Mouse (Mus musculus) liver, embryonic 12.5 days (tissue): Measurements from ENCODE around the gene Rab37. TPM values are rescaled to one million over a fixed set of nuclear protein-coding genes. Genes with fewer than 3 reads are reported as not detected.

Experiments
- ATAC-seq: fragments of 200-750 bp; cut with Nextera tagmentation; 2 replicates; pipeline ENCODE4 v1.8.0; 2017; ENCODE audit warnings: moderate number of reproducible peaks, mild to moderate bottlenecking, moderate library complexity
- H3K27ac ChIP-seq: fragments of 300-500 bp; sonication (generic); 2 replicates; pipeline ENCODE4 v1.5.1; 2016; ENCODE audit warnings: mild to moderate bottlenecking
- H3K27me3 ChIP-seq: fragments of 300-500 bp; sonication (generic); replicated peaks from 2 replicates; pipeline ENCODE4 v1.6.1; 2016; ENCODE audit warnings: mild to moderate bottlenecking, moderate library complexity
- H3K36me3 ChIP-seq: fragments of 300-500 bp; sonication (generic); 2 replicates; pipeline ENCODE4 v1.6.1; 2016; ENCODE audit warnings: mild to moderate bottlenecking, moderate library complexity
- H3K4me1 ChIP-seq: fragments of 300-500 bp; sonication (generic); 2 replicates; pipeline ENCODE4 v1.6.1; 2016
- H3K4me2 ChIP-seq: fragments of 300-500 bp; sonication (generic); 2 replicates; pipeline ENCODE4 v1.6.1; 2016; ENCODE audit warnings: mild to moderate bottlenecking, moderate library complexity
- H3K4me3 ChIP-seq: fragments of 300-500 bp; sonication (generic); 2 replicates; pipeline ENCODE4 v1.5.1; 2016; ENCODE audit warnings: mild to moderate bottlenecking, moderate library complexity
- H3K9ac ChIP-seq: fragments of 300-500 bp; sonication (generic); 2 replicates; pipeline ENCODE4 v1.6.1; 2016; ENCODE audit warnings: mild to moderate bottlenecking, moderate library complexity
- H3K9me3 ChIP-seq: fragments of 300-500 bp; sonication (generic); replicated peaks from 2 replicates; pipeline ENCODE4 v1.6.1; 2016; ENCODE audit warnings: mild to moderate bottlenecking, moderate library complexity
- WGBS: fragments of 180-500 bp; shearing (Covaris S2); methylation state at CpG from one replicate; pipeline ENCODE4 v1.1.7; 2016; ENCODE audit not compliant: insufficient replicate concordance; 5-methylcytosine and 5-hydroxymethylcytosine counted together
- polyA plus RNA-seq: library from polyadenylated mRNA; unstranded; fragments of >200 nt; fragmentation: Nextera tagmentation; extraction: Ambion mirVana; gene quantifications from 2 replicates; pipeline ENCODE4 v1.2.1, GENCODE M21; 2016

The Rab37 gene
- polyA plus RNA-seq, 1 experiment from 2014 or later: 6.1 TPM

DNA sequence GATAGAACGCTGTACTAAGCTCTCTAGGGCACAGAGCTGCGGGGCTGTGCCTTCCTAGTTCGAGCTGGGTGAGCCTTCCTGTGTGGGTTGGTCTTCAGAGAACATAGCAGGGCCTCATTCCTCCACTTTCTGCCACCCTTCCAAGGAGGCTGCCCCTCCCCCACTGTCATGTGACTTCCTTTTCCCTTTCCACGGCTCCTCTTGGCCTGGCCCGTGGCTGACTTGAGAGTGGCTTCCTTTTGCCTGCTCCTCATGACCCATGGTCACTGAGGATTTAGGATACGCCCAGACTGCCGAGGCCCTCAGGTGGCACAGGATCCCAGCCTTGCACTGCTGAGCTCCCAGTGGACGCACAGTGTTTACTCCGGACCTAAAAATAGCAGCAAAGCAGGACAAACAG, 100.9 kb downstream of the Rab37 start:
- H3K27ac ChIP-seq: peak overlapping the region; percentile 62
- ATAC-seq: no peak

DNA sequence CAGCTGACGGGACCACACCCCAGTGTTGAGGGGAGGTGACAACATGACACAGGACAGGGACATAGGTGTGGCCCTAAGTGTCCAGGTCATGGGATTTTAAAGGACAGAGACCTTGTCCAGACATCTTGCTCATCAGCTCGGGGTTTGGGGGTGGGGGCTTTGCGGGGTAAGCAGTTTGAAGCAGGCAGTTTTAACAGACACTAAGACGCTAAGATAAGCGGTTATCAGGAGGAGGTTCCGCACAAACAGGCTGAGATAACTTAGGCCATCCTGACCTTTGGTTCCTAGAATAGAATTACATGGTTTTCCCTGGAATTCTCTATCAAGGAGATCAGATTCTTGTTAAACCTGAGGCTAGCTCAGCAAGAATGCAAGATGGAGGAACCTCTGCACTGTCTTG, 103.5 kb downstream of the Rab37 start:
- peak; percentile 36; the same call in 1 of the 2 replicates for ATAC-seq
- H3K4me2 ChIP-seq: peak overlapping the region; percentile 22; the same call in 1 of the 2 replicates

More for the DNA sequence above, 100.9 kb downstream of the Rab37 start:
- Histone ChIP-seq H3K4me1 (peaks cover 70% of the 10 kb centered on the region), H3K9me3 (no peaks in the 10 kb centered on the region), H3K9ac (no peak overlapping the region; the same call in 1 of the 2 replicates), H3K27me3 (no peaks in the 10 kb centered on the region), H3K36me3 (peaks cover 23% of the 10 kb centered on the region), H3K4me3 (no peak overlapping the region), H3K4me2 (peak overlapping the region; percentile 32)
- 21% methylated on average over 9 of the region's 9 CpGs for WGBS

DNA sequence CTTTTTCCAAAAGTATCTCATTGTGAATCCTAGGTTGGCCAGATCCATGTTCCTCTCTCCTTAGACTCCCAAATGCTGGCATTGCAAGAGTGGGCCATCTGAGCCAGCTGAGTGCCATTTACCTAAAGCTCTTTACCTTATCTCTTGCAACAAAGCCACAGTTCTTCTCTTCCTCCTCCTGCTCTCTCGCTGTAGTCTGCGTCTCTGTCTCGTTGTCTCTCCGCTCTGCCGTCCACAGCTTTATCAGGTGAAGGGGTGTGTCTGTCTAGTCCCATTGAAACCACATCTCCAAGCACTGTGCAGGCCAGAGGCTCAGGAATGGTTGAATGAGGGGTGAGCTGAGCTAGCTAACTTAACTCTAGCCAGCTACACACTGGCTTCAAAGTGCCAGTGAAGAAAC, 104.7 kb downstream of the Rab37 start:
- no peaks in the 10 kb centered on the region for H3K27me3 ChIP-seq
- 0 out of 2 replicates have a peak overlapping the region, but pooled peaks have one; percentile 31 for H3K9ac ChIP-seq
- peaks cover 48% of the 10 kb centered on the region for H3K4me1 ChIP-seq
- H3K4me2 ChIP-seq: peak overlapping the region; percentile 10
- H3K27ac ChIP-seq: no peak overlapping the region
- no peaks in the 10 kb centered on the region for H3K9me3 ChIP-seq
- WGBS: 21% methylated on average over 5 of the region's 5 CpGs
- H3K36me3 ChIP-seq: peaks cover 25% of the 10 kb centered on the region
- no peak overlapping the region for H3K4me3 ChIP-seq
- peak; percentile 60 for ATAC-seq

More for the DNA sequence above, 103.5 kb downstream of the Rab37 start:
- peaks cover 30% of the 10 kb centered on the region for H3K36me3 ChIP-seq
- no peaks in the 10 kb centered on the region for H3K27me3 ChIP-seq
- peaks cover 51% of the 10 kb centered on the region for H3K4me1 ChIP-seq
- no peak overlapping the region for H3K4me3 ChIP-seq
- H3K27ac ChIP-seq: no peak overlapping the region
- WGBS: 24% methylated on average over 6 of the region's 6 CpGs
- H3K9ac ChIP-seq: no peak overlapping the region
- H3K9me3 ChIP-seq: no peaks in the 10 kb centered on the region

DNA sequence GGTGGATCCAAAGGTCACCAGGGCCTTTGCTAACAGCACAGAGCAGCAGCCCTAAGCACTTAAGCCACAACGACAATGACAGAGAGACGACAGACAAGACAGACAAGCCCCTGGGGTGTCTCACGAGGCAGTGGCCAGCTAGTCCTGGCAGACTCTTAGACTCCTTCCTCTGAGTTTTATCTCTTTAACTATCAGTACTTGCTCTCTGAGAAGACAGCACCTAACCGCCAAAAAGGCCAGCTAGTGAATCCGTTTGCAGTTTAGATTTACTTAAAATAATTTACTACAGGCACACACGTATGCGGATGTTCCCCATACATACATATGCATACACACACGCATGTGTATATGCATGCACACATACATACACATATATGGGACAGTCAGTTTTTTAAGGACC, 106.3 kb downstream of the Rab37 start:
- ATAC-seq: no peak
- Histone ChIP-seq H3K27me3 (no peaks in the 10 kb centered on the region), H3K27ac (no peak overlapping the region), H3K4me3 (no peak overlapping the region), H3K4me2 (no peak overlapping the region), H3K36me3 (peaks cover 32% of the 10 kb centered on the region), H3K9ac (no peak overlapping the region), H3K9me3 (no peaks in the 10 kb centered on the region), H3K4me1 (peaks cover 35% of the 10 kb centered on the region)
- 63% methylated on average over 8 of the region's 8 CpGs for WGBS

DNA sequence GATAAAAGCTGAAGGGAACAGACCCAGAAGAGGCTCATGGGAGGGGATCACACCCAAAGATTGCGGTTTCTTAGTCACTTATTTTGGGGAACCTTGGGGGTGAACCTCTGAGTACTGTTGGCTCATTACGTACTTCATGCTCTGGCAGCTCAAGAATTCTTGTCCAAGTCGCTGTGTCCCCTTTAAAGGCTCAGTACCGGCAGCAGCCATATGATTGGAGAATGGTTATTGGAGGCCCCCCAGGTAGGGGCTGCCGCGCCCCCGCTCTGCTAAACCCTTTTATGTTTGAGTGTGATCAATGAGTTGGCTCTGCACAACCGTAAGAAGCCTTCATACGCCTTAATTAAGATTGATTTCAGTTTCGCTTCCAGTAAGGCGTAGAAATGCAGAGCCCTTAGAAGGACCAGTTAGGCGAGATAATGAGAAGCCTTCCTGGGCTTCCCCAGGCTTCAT, 107.7 kb downstream of the Rab37 start:
- no peak for ATAC-seq
- Histone ChIP-seq H3K9me3 (no peaks in the 10 kb centered on the region), H3K27me3 (no peaks in the 10 kb centered on the region), H3K9ac (no peak overlapping the region), H3K4me2 (no peak overlapping the region), H3K4me1 (peaks cover 35% of the 10 kb centered on the region), H3K4me3 (no peak overlapping the region), H3K36me3 (peaks cover 46% of the 10 kb centered on the region), H3K27ac (no peak overlapping the region)
- WGBS: 70% methylated on average over 12 of the region's 12 CpGs

DNA sequence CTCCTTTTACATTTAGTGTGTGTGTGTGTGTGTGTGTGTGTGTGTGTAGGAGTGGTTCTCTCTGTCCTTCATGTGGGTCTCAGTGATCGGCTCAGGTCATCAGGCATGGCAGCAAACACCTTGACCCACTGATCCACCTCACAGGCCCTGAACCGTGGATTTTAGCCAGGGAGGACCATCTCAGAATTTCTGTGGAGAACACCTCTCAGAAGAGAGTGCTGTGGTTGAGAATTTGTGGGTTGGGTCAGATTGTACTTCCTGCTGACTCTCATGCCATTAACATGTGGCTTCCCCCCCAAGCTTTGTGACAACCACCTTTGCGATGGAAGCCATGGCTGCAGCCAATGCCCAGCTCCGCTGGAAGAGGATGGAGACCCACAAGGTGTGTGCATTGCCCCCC, 109.3 kb downstream of the Rab37 start:
- Histone ChIP-seq H3K4me2 (no peak overlapping the region), H3K9me3 (no peaks in the 10 kb centered on the region), H3K4me1 (peaks cover 21% of the 10 kb centered on the region), H3K36me3 (peaks cover 56% of the 10 kb centered on the region), H3K27me3 (no peaks in the 10 kb centered on the region), H3K9ac (no peak overlapping the region), H3K27ac (no peak overlapping the region), H3K4me3 (no peak overlapping the region)
- ATAC-seq: no peak
- 69% methylated on average over 4 of the region's 4 CpGs for WGBS

DNA sequence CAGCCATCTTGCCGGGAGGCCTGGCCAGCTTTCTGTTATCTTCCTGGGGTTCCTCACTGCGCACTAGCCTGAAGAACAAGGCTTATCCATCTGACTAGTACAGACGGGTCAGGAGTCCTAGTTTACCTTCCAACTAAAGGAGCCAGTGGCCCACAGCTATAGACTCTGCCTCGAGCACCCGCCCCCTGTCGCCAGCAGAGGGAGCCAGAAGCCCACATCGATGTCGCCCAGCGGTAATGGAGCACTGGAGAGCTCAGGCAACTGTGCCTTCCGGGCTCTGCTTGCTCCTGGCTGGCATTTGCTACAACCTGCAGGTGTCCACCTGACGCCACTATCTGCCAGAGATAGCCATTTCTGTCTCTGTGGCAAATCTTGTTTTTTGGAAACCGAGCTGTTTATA, 111.1 kb downstream of the Rab37 start:
- H3K36me3 ChIP-seq: peaks cover 74% of the 10 kb centered on the region
- H3K4me1 ChIP-seq: peaks cover 3% of the 10 kb centered on the region; the same call in 1 of the 2 replicates
- WGBS: 20% methylated on average over 12 of the region's 12 CpGs
- ATAC-seq: peak; percentile 63
- H3K27me3 ChIP-seq: no peaks in the 10 kb centered on the region
- no peak overlapping the region for H3K4me3 ChIP-seq
- H3K27ac ChIP-seq: no peak overlapping the region
- no peak overlapping the region for H3K9ac ChIP-seq
- H3K4me2 ChIP-seq: no peak overlapping the region
- H3K9me3 ChIP-seq: no peaks in the 10 kb centered on the region

DNA sequence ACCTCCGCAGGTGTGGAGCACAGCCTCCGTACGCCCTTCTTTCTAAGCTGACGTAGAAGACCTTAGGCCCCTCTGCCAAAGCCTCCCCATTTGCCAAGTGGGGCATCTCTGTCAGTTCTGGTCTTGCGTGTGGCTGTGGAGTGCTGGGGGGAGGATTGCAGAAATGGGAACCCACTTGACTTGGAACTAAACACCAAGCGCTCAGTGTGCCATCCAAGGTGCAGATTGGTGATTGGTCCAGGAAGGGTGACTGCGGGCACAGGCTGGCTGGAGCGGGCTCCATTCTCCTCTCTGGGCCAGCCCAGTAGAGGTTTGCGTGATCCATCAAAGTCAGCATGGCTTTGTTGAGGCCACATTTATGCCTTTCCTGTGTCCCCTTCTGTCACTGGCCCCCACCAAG, 111.5 kb downstream of the Rab37 start:
- no peak overlapping the region for H3K4me2 ChIP-seq
- ATAC-seq: no peak

DNA sequence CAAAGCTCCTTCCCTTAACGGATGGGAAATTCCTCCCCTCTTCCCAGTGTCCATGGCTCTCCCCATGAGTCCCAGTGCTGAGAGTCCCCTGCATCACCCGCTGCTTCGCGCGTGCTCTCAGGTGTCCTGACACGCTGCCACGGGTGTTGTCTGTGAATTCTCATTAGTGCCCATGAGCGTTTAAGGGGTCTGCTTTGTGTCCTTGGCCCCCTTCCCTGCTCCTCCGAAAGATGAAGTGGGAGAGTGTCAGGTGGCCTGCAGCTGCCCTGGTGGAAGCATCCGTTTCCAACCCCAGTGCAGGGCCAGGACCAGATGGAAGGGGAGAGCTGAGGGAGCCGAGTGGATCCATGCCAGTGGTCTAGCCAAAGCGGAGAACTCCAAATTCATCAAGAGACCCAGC, 116.9 kb downstream of the Rab37 start:
- no peaks in the 10 kb centered on the region for H3K27me3 ChIP-seq
- H3K9ac ChIP-seq: no peak overlapping the region
- no peak overlapping the region for H3K4me3 ChIP-seq
- peaks cover 16% of the 10 kb centered on the region for H3K4me1 ChIP-seq
- peaks cover 52% of the 10 kb centered on the region for H3K36me3 ChIP-seq
- ATAC-seq: no peak
- WGBS: 86% methylated on average over 12 of the region's 12 CpGs
- H3K4me2 ChIP-seq: no peak overlapping the region
- H3K27ac ChIP-seq: no peak overlapping the region
- no peaks in the 10 kb centered on the region for H3K9me3 ChIP-seq

More for the DNA sequence above, 111.5 kb downstream of the Rab37 start:
- H3K9ac ChIP-seq: no peak overlapping the region
- H3K4me3 ChIP-seq: no peak overlapping the region
- no peak overlapping the region for H3K27ac ChIP-seq
- 0 out of 2 replicates have a peak, but pooled peaks cover 3% of the 10 kb centered on the region for H3K4me1 ChIP-seq
- 86% methylated on average over 9 of the region's 9 CpGs for WGBS
- H3K9me3 ChIP-seq: no peaks in the 10 kb centered on the region
- H3K27me3 ChIP-seq: no peaks in the 10 kb centered on the region
- peaks cover 74% of the 10 kb centered on the region for H3K36me3 ChIP-seq

DNA sequence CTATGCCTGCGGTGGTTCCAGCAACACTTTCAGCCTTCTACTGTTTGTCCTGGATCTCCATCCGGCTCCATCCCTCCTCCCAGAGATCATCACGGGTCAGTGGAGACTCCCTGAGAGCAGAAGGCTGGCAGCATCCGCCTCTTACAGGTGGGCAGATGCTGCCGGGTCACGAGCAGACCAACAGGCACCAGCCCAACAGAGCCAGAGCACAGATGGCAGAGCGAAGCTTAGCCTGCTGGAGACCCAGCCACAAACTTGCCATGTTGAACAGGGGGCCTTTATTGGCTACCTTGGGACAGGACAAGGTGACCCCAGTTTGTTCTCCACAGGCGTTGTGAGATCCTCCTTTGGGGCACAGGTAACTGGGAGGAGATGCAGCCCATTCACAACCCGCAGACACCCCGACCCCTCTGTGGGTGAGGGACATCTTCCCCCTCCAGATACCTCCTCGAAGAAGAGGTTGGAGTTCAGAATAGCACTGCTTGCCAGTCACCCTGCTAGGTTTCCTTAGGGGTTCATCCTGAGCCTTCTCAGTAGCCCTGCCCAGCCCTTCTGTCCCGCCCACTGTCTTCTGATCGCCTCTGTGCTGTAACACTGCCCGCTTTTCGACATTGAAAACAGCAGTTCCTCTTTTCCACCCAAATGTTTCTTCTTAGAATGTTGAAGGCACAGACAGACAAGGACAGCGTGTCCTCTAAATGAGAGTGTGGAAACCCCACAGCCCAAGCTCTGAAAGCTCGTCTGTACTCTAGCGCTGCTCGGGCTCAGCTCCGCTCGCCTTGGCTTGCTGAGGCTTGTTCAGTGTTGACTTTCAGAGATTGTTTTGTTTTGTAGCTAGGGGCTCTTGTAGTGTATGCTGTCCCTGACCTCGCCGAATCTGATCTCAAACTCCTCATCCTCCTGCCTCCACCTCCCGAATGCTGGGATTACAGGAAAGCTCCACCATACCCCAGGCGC, 117.8 kb downstream of the Rab37 start:
- no peak overlapping the region for H3K27ac ChIP-seq
- no peaks in the 10 kb centered on the region for H3K9me3 ChIP-seq
- no peak overlapping the region for H3K4me3 ChIP-seq
- no peak for ATAC-seq
- peaks cover 16% of the 10 kb centered on the region for H3K4me1 ChIP-seq
- WGBS: 76% methylated on average over 25 of the region's 25 CpGs
- peaks cover 44% of the 10 kb centered on the region for H3K36me3 ChIP-seq
- no peak overlapping the region for H3K4me2 ChIP-seq
- H3K9ac ChIP-seq: no peak overlapping the region
- no peaks in the 10 kb centered on the region for H3K27me3 ChIP-seq

DNA sequence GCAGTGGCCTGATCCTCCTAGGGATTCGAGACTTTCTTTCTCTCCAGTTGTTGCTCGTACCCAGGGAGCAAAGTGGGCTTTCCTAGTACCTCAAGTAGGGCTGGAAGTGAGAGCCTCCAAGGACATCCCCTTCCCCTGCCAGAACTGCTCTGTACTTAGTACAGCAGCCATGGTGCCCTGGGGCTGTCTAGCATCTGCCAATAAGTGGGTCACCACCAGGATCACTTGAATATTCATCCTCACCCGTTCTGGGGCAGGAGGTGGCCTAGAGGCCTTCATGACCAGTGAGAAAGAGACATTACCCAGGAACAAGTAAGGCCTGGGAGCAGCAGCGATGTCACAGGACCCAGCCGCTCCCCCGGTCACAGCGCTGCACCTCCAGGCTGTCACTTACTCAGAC, 118.7 kb downstream of the Rab37 start:
- no peak overlapping the region for H3K9ac ChIP-seq
- H3K9me3 ChIP-seq: no peaks in the 10 kb centered on the region
- H3K4me3 ChIP-seq: no peak overlapping the region
- ATAC-seq: no peak
- H3K36me3 ChIP-seq: peaks cover 39% of the 10 kb centered on the region
- H3K27me3 ChIP-seq: no peaks in the 10 kb centered on the region
- H3K4me2 ChIP-seq: no peak overlapping the region
- peaks cover 16% of the 10 kb centered on the region for H3K4me1 ChIP-seq
- no peak overlapping the region for H3K27ac ChIP-seq
- WGBS: 78% methylated on average over 7 of the region's 7 CpGs
